Mouse (Mus musculus): Measurements from ENCODE around the gene Gm49630. TPM values are rescaled to one million over a fixed set of nuclear protein-coding genes. Genes with fewer than 3 reads are reported as not detected.
A peak's percentile ranks its signal among the peaks of the same experiment; 100 is the strongest.
"Not testable (repeated sequence)": the region's sequence is repeated elsewhere in the genome, so short reads cannot be mapped to it uniquely, and the experiment has no call there.

Gene Gm49630
- polyA plus RNA-seq (2014; fragmentation: Nextera tagmentation; extraction: Ambion mirVana), result not detected in 2 replicates

DNA sequence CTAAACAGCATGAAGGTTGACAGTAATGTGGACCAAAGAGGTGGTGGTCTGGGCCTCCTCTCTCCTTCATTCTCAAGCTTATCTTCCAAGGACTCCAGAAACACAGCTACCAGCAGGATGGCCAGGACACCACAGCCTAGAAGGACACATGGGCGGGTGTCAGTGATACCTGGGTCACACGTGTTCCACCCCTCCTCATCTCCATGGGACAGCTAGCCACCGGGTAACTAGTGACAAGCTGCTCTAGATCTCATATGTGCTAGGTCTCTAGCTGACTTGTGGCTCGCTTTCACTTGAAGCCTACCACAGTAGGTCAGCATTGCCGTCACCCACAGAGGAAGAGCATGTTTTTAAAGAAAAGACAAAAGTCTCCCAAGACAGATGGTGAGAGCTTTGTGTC lies at the start of gene Gm49630:
TSS of gene Gm49630 (minus strand) at position 101 of the 400 bp plus-strand sequence.
- H3K9ac ChIP-seq (ENCODE audit: low read length); H3K36me3 ChIP-seq (ENCODE audit: control insufficient read depth, insufficient read depth, low read length); H3K4me1 ChIP-seq (ENCODE audit: control insufficient read depth, insufficient read depth, low read length); H3K27ac ChIP-seq (ENCODE audit: low read depth, low read length); H3K4me2 ChIP-seq (ENCODE audit: low read depth); ATAC-seq (ENCODE audit: insufficient read depth, low FRiP score, low TSS enrichment); DNase-seq (ENCODE audit: low spot score); H3K4me3 ChIP-seq (ENCODE audit: low read depth, low read length); H3K27me3 ChIP-seq (ENCODE audit: control insufficient read depth, insufficient read depth, low read length); H3K9me3 ChIP-seq (ENCODE audit: control insufficient read depth, low read length): not testable (repeated sequence)
- WGBS, result no CpG with 5 or more reads among the region's 5 CpGs

DNA sequence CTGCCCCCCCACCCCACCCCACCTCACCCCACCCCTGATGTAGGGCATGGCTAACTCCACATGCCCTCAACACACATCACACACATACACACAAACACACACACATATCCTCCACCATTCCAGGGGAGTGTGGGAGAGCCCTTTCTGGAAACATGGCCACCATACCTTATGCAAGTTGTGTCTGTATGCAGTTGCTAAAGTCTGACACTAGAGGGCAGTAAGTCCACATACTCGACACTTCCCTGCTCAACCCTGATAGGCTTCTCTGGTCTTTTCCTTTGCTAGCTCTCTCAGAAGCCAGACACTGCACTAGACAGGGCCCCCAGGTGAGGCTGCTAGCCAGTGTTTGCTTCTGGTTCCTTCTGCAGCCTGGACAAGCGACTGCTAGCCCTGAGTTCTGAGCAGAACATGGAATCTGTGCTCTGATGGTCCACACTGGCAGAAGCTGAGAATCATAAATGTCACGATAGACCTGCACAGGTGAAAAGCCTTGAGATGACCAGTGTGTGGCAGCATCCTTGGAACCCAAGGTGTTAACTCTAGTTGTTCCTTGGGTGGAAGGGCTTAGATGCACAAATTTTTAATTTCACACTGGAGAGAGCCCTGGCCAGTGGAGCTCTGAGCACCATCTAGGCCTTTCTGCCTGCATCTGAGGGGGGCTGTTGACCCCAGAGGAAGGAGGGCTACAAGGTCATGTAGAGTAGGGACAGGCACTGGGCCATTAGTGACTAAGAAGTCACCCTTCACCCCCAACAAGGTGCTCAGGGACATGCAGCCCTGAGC lies 48.6 kb upstream of the Gm49630 start:
- H3K4me1 ChIP-seq (ENCODE audit: control insufficient read depth, insufficient read depth, low read length); H3K27me3 ChIP-seq (ENCODE audit: control insufficient read depth, insufficient read depth, low read length); H3K27ac ChIP-seq (ENCODE audit: low read depth, low read length); H3K36me3 ChIP-seq (ENCODE audit: control insufficient read depth, insufficient read depth, low read length); H3K4me3 ChIP-seq (ENCODE audit: low read depth, low read length); H3K4me2 ChIP-seq (ENCODE audit: low read depth); H3K9me3 ChIP-seq (ENCODE audit: control insufficient read depth, low read length); H3K9ac ChIP-seq (ENCODE audit: low read length): not testable (repeated sequence)
- peak; percentile 65; the same call in 1 of the 2 replicates for ATAC-seq (ENCODE audit: insufficient read depth, low FRiP score, low TSS enrichment)
- WGBS, result 15% methylated on average over 2 of the region's 3 CpGs
- DNase-seq (ENCODE audit: low spot score), result peak; percentile 9

DNA sequence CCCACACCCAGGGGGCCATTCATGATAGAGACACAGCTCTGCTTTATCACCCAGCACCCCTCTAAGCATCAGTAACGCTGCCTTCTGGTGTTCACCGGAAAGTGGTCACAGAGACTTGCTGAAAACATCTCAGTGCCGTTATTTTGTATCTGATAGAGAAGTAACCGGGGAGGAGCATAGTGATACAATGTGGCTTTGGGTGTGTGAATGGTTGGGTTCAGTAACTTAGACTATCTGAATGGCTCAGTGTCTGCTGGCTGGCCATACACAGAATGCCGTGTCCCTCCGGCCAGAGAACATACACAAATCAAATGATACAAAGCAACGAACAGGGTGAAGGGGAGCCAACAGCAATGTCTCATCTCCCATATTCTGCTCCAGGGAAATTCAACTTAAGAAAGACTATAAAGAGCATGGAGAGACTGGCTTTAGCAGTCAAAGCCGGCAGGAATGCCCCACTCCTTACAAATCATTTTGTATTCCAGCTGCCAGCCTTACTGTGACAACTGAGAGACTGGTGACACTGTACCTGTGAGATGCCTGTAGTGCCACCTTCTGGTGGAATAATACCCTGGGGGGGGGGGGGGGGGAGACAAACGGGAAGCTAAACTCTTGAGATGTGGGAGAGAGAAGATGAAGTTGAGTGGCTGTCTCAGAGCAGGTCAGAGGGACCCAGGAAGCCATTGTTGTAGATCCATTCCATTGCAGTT lies 43.0 kb upstream of the Gm49630 start:
- H3K27me3 ChIP-seq (ENCODE audit: control insufficient read depth, insufficient read depth, low read length); H3K4me2 ChIP-seq (ENCODE audit: low read depth); H3K4me1 ChIP-seq (ENCODE audit: control insufficient read depth, insufficient read depth, low read length); H3K9ac ChIP-seq (ENCODE audit: low read length); H3K9me3 ChIP-seq (ENCODE audit: control insufficient read depth, low read length); H3K4me3 ChIP-seq (ENCODE audit: low read depth, low read length); H3K27ac ChIP-seq (ENCODE audit: low read depth, low read length); H3K36me3 ChIP-seq (ENCODE audit: control insufficient read depth, insufficient read depth, low read length); DNase-seq (ENCODE audit: low spot score); ATAC-seq (ENCODE audit: insufficient read depth, low FRiP score, low TSS enrichment): not testable (repeated sequence)
- 86% methylated on average over 7 of the region's 9 CpGs for WGBS

DNA sequence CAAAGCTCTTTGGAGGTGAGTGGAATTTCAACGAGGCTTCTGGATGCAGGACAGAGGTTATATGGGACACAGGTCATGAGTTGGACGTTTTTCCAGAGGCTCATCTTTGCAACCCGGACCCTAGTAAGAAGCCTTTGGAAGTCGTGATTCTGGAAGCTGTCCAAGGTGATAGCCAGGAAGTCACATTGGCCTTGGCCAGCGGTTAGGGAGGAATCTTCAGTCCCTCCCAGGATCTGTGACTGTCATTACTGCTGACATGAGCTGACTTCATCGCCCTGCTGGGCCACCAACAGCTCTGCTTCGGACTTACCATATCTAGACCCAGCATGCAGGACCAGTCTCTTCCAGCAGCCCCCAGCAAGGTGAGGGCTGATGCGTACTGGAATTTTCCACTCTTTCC lies 41.6 kb upstream of the Gm49630 start:
- not testable (repeated sequence) for H3K36me3 ChIP-seq (ENCODE audit: control insufficient read depth, insufficient read depth, low read length); DNase-seq (ENCODE audit: low spot score); ATAC-seq (ENCODE audit: insufficient read depth, low FRiP score, low TSS enrichment); H3K4me3 ChIP-seq (ENCODE audit: low read depth, low read length); H3K4me2 ChIP-seq (ENCODE audit: low read depth); H3K27ac ChIP-seq (ENCODE audit: low read depth, low read length); H3K27me3 ChIP-seq (ENCODE audit: control insufficient read depth, insufficient read depth, low read length); H3K4me1 ChIP-seq (ENCODE audit: control insufficient read depth, insufficient read depth, low read length); H3K9me3 ChIP-seq (ENCODE audit: control insufficient read depth, low read length); H3K9ac ChIP-seq (ENCODE audit: low read length)
- WGBS, result 83% methylated on average over 8 of the region's 8 CpGs

DNA sequence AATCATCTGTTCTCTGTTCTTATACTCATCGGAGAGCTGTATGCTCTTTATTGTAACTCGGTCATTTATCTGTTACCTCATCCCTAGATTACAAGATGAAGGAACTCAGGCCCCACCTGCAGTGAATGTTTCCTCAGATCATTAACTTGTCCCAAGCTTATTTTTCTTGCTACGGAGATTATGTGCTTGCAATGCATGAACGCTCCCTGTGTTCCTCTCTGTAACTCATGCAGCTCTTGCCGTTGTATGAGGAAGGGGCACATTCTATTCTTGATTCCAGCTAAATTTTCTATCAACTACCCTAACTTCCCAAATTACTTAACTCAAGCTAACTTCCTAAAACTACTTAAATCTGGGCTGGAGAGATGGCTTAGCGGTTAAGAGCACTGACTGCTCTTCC lies 28.0 kb upstream of the Gm49630 start:
- not testable (repeated sequence) for H3K27me3 ChIP-seq (ENCODE audit: control insufficient read depth, insufficient read depth, low read length); H3K27ac ChIP-seq (ENCODE audit: low read depth, low read length); H3K4me3 ChIP-seq (ENCODE audit: low read depth, low read length); H3K36me3 ChIP-seq (ENCODE audit: control insufficient read depth, insufficient read depth, low read length); H3K9me3 ChIP-seq (ENCODE audit: control insufficient read depth, low read length); DNase-seq (ENCODE audit: low spot score); H3K4me1 ChIP-seq (ENCODE audit: control insufficient read depth, insufficient read depth, low read length); H3K4me2 ChIP-seq (ENCODE audit: low read depth); H3K9ac ChIP-seq (ENCODE audit: low read length); ATAC-seq (ENCODE audit: insufficient read depth, low FRiP score, low TSS enrichment)
- 82% methylated on average over 6 of the region's 6 CpGs for WGBS

DNA sequence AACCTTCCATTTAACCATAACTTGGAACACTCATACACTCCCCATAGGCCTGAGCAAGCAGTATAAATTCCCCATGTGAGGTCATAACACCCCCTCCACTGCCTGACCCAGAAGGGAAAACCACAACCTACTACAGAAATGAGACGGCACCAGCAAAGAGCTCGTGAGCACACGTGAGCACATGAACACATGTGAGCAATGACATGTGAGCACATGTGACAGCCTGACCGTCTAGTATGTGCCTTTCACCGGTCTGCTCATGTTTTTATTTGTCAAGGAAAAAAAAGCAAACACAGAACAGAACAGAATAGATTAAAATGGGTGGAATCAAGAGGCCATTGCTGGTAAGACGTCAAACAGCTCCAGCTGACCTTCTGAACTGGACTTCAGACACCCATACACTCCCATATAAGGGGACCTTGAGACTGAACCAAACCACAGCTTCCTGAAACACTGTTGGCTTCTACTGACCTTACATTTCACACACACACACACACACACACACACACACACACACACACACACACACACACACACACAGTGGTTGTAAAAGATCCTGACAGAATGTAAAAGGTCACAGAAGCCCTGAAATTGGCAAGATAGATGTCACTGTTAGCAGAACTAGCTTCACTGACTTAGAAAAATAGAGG lies 26.5 kb upstream of the Gm49630 start:
- not testable (repeated sequence) for ATAC-seq (ENCODE audit: insufficient read depth, low FRiP score, low TSS enrichment)

DNA sequence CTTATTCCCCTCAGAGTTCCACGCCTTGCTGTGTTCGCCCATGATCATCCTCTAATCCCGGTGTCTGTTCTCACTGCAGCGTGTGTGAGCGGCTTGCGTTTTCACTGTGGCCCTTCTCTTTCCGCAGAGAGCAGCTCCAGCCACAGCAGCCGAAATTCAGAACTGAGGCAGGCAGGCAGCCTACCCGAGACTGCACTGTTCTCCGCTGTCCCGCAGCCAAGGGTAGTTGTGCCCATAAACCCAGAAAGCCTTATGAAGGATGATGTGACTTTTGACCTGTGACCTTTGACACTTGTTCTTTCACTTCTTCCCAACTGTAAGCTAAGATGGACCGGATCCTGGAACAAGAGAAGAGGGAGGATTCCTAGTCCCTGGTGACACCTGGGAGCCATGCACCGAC lies 25.3 kb upstream of the Gm49630 start:
- 85% methylated on average over 10 of the region's 13 CpGs for WGBS
- H3K4me2 ChIP-seq (ENCODE audit: low read depth), result not testable (repeated sequence)

More for the DNA sequence above, 26.5 kb upstream of the Gm49630 start:
- not testable (repeated sequence) for H3K36me3 ChIP-seq (ENCODE audit: control insufficient read depth, insufficient read depth, low read length); H3K9ac ChIP-seq (ENCODE audit: low read length); H3K4me3 ChIP-seq (ENCODE audit: low read depth, low read length); H3K27ac ChIP-seq (ENCODE audit: low read depth, low read length); H3K9me3 ChIP-seq (ENCODE audit: control insufficient read depth, low read length); H3K4me1 ChIP-seq (ENCODE audit: control insufficient read depth, insufficient read depth, low read length); H3K4me2 ChIP-seq (ENCODE audit: low read depth); H3K27me3 ChIP-seq (ENCODE audit: control insufficient read depth, insufficient read depth, low read length); DNase-seq (ENCODE audit: low spot score)
- 88% methylated on average over 6 of the region's 6 CpGs for WGBS

DNA sequence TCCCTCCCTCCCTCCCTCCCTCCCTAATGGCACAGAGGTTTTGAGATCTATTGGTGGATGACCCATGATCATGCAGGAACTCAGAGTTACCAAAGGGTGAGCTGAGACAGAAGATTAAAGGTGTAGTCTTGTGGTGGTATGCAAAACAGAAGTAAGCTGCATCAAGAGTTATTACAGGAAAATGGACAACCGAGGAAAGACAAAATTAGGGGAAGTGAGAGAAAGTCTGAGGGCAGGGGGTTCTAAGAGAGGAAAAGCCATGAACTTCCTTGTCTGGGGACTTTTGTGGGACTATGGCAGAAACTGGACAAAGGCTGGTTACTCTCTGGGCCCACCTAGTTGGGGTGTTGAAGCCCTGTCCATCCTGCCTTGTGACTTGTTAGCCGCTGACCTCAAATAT lies 24.5 kb upstream of the Gm49630 start:
- H3K4me3 ChIP-seq (ENCODE audit: low read depth, low read length); H3K9me3 ChIP-seq (ENCODE audit: control insufficient read depth, low read length); H3K36me3 ChIP-seq (ENCODE audit: control insufficient read depth, insufficient read depth, low read length); ATAC-seq (ENCODE audit: insufficient read depth, low FRiP score, low TSS enrichment); H3K27me3 ChIP-seq (ENCODE audit: control insufficient read depth, insufficient read depth, low read length); H3K9ac ChIP-seq (ENCODE audit: low read length); H3K27ac ChIP-seq (ENCODE audit: low read depth, low read length); H3K4me1 ChIP-seq (ENCODE audit: control insufficient read depth, insufficient read depth, low read length); H3K4me2 ChIP-seq (ENCODE audit: low read depth); DNase-seq (ENCODE audit: low spot score): not testable (repeated sequence)
- WGBS, result no CpG with 5 or more reads among the region's 2 CpGs

More for the DNA sequence above, 25.3 kb upstream of the Gm49630 start:
- H3K27ac ChIP-seq (ENCODE audit: low read depth, low read length); ATAC-seq (ENCODE audit: insufficient read depth, low FRiP score, low TSS enrichment); H3K9me3 ChIP-seq (ENCODE audit: control insufficient read depth, low read length); H3K36me3 ChIP-seq (ENCODE audit: control insufficient read depth, insufficient read depth, low read length); H3K27me3 ChIP-seq (ENCODE audit: control insufficient read depth, insufficient read depth, low read length); H3K9ac ChIP-seq (ENCODE audit: low read length); DNase-seq (ENCODE audit: low spot score); H3K4me3 ChIP-seq (ENCODE audit: low read depth, low read length); H3K4me1 ChIP-seq (ENCODE audit: control insufficient read depth, insufficient read depth, low read length): not testable (repeated sequence)

All from neural tube, embryonic 11.5 days (tissue).